Mouse (Mus musculus) frontal cortex, postnatal 10 days (tissue): Measurements from ENCODE around the gene Lrrc74a.

Experiments used
- DNase-seq, 2 experiments: peaks; one replicate each; pipeline ENCODE4 v3.0.0; 2022; ENCODE audit warnings: low spot score in 2 of 2, mixed read lengths in 1 of 2

Gene Lrrc74a

GRCm38 (mm10) chr12:86719961-86720639 lies 14.1 kb upstream of the Lrrc74a start:
- DNase-seq = no peak

GRCm38 (mm10) chr12:86721453-86721852 lies 12.7 kb upstream of the Lrrc74a start:
- DNase-seq = no peak

DNA sequence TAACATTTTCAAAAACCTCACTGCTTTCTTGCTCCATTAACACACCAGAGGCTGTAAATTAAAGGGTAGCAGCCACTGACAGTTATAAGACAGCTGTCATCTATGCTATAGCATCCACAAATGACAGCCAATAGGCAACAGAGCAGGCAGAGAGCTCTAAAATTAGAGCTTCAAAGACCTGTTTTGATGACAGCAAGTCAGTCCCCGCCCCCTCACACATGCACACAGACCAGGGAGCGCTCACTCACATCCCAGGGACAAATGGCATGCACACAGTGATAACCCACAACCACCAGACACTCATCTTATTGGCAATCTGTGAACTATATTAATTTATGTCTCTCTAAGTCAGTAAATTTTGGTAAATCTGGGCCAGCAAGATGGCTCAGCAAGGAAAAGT lies 9.9 kb upstream of the Lrrc74a start:
- no peak for DNase-seq

DNA sequence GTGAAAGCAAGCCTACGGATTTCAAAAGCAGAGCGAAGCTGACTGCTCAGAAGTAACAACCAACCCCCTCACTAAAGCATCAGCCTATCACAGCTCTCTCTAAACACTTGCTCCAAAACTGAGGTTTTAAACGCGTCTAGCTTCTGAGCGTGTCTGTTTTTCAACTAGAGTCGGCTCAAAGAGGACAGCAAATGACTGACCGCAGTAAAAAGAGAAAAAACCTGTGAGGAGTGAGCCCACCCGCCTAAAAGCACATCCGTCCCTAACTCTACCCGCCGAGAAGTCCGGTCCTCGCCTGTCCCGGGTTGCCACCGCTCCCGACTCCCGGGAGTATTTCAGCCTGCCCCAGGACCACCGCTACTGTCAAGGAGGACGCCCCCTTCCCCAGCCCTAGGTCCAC lies 8.5 kb upstream of the Lrrc74a start:
- DNase-seq = no peak

DNA sequence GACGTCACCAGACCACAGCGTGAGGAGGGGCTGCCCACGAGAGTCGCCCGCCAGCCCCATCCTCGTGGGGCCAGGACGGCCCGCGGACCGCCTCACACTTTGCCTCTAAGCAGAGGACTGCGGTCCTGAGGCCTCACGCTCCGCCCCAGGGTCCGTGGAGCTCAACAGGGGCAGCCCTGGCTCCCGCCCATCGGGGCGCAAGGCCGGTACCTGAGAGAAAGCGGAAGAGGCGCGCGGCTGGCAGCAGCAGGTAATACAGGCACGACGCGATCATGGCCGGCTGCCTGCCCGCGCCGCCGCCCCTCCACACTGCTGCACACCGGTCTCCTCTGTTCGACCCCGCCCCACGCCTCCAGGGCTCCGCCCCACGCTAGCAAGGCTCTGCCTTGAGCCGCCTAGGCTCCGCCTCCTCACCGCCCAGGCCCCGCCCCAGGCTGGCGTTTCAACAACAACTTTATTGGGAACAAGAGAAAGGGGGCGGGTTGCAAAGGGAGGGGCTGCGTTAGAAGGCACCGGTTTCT lies 8.0 kb upstream of the Lrrc74a start, which contains the start of gene Angel1:
Gene Angel1, minus strand, starts transcription at position 341 of the 521 bp plus-strand sequence.
- DNase-seq = peak; percentile 95 to 96

GRCm38 (mm10) chr12:86761036-86761435 lies 26.9 kb downstream of the Lrrc74a start:
- DNase-seq = no peak

DNA sequence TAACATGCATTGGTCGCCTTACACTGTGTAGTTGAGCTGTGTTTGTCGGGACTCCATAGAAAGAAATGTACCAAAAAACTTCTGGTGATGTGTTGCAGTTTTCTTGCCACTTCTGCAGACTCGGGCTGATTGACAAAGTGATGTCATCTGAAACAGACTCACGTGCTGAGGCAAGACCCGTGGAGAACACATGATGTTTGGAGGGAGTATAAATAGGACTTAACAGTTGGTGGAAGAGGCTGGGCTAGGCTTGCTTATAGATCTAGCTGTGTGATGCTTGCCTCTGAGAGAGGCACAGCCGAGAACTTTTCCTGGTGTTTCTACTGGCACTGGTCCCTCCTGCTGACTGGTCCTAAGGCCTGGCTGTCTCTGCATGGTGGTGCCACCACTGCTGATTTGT lies 29.9 kb downstream of the Lrrc74a start:
- no peak for DNase-seq

- DNase-seq = no peak
These were observed 32.3 kb downstream of the Lrrc74a start for GRCm38 (mm10) chr12:86766467-86766866.

DNA sequence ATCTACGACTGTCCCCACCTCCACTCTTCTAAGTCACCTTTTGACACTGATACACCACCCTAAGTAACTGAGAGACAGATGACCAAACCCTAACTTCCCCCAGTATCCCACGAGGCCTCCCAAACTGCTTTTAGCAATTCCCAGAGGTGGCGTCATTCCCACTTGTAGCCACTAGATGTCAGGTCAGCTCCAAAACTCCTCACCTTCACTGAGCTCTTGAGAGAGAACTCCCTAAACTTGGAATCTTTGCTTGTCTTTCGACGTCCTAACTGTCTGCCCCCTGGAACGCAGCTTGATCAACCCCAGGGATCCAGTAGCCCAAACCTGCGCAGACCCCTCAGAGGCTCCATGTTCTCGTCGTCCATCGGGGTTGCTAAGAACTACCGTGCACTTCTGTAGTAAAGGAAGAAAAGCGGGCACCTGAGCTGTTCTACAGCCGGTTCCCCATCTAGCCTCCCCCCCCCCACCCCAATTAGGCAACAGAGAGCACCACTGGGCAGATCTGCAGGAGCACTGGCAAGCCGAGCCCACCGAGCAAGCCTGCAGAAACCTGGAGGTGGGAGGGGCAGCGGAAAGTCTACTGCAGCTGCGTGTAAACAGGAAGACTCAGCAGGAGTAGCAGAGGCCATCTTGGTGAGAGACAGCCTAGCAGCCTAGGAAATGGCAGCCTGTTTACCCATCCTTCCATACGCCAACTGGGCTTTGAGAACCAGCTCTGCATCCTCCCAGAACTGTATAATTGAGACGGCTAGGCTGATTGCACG lies 33.9 kb downstream of the Lrrc74a start:
- peak in 1 of 2 experiments; percentile 54 for DNase-seq

DNA sequence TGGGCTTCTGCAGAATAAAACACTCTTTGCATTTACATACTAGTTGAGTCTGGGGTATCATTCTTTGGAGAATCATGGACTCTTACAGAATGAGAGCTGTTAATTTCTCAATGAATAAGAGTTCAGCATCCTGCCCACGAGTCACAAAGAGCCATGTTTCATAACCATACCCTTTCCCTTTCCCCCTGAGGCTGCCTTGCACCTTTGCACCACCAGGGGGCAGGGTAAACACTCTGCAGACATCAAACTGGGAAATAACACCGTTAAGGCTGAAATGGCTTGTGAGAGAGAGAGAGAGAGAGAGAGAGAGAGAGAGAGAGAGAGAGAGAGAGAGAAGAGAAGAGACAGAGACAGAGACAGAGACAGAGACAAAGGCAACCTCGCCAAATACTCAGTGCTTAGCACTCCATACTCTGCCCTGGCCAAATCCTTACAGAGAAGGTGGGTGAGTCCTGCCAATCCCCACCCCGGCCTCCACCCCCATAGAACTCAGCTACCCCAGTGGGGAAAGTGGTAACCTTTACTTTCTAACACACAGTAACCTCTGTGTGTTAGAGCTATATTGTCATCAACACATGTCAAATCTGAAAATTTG lies 34.9 kb downstream of the Lrrc74a start:
- DNase-seq = peak; percentile 74 to 84

GRCm38 (mm10) chr12:86769819-86770218 lies 35.6 kb downstream of the Lrrc74a start:
- DNase-seq = no peak

DNA sequence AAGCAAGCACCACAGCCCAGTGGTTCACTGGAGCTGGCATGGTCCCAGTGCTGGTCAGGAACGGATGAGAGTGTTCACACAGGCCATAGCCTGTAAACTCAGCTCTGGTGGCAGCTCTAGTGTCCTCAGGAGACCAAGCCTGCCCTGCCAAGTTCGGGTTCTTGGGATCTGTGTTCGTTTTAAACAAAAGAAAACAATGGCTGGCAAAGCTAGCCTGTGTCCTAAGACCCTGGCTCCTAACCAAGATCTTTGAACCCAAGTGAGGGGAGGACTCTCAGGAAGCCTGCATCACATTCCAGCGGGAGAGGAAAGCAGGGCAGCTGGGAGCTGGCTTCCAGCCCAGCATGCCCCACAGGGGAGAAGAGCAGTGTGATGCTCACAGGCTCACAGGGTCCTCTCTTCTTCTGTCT lies 36.1 kb downstream of the Lrrc74a start:
- DNase-seq = peak in 1 of 2 experiments; percentile 44

DNA sequence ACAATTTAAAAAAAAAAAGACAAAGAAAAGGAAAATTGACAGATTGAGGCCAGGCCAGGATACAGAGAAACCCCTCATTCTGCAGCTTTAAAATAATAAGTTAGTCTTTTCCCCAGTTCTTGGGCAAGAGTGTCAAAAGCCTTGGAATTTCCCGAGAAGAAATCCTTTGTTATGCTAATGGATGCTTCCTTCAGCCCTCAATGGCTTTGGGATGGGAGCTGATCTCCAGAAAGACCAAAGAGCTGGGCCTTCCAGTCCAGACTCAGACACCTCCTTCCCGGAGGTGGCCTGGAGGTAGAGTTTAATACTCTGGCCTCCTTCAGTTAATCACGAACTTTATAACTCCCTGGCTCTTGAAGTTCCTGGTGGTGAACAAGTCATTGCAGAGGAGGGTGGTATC lies 36.8 kb downstream of the Lrrc74a start:
- DNase-seq = no peak

GRCm38 (mm10) chr12:86771823-86772427 lies 37.8 kb downstream of the Lrrc74a start:
- DNase-seq = peak; percentile 81 to 92

GRCm38 (mm10) chr12:86772551-86772950 lies 38.4 kb downstream of the Lrrc74a start:
- DNase-seq = no peak

GRCm38 (mm10) chr12:86775561-86776280 lies 41.6 kb downstream of the Lrrc74a start:
- DNase-seq = no peak

DNA sequence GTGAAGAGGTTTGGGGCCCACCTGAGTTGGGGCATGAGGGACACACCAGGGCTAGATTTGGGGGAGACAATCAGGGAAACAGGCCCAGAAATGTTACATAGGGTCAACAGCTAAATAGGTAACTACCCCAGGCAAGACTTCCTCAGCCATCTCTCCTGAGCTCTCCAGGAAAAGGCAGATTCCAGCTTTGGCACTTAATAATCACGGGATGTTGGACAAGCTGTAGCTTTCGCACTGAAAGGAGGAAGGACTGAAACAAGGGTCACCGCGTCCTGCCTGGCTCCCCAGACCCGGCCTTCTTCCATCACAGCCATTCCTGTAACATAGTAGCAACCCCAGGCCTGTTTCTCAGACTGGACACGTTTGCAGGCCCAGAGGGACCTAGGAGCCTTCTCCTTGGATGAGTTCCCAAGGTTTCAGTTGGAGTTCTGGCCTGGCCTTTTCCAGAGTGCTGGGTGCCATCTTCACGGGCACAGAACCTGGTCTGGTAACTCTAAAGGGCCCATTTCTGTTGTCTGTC lies 42.2 kb downstream of the Lrrc74a start:
- DNase-seq = no peak

- DNase-seq = no peak
These were observed 44.4 kb downstream of the Lrrc74a start for GRCm38 (mm10) chr12:86778531-86778930.

GRCm38 (mm10) chr12:86779206-86779989 lies 45.2 kb downstream of the Lrrc74a start:
- DNase-seq = no peak

GRCm38 (mm10) chr12:86781654-86782202 lies 47.6 kb downstream of the Lrrc74a start:
- DNase-seq = no peak
